Mouse (Mus musculus) retina, adult 2 months (tissue): Measurements from ENCODE around the gene Fam171a2.

Experiments
- DNase-seq: peaks from one replicate; pipeline ENCODE4 v3.0.0-alpha.2; 2012; ENCODE audit warnings: low read depth, low spot score

The Fam171a2 gene

GRCm38 (mm10) chr11:102453131-102453530 lies 5.6 kb upstream of the Fam171a2 start:
- no peak for DNase-seq

- no peak for DNase-seq
Measured at GRCm38 (mm10) chr11:102449043-102450008, 1.8 kb upstream of the Fam171a2 start.

- no peak for DNase-seq
Measured at GRCm38 (mm10) chr11:102448327-102448726, 845 bp upstream of the Fam171a2 start.

- no peak for DNase-seq
Measured at GRCm38 (mm10) chr11:102446581-102447461, 661 bp downstream of the Fam171a2 start.

GRCm38 (mm10) chr11:102445891-102446361 lies 1.6 kb downstream of the Fam171a2 start:
- DNase-seq = no peak

- DNase-seq = no peak
Measured at GRCm38 (mm10) chr11:102445264-102445890, 2.1 kb downstream of the Fam171a2 start.

GRCm38 (mm10) chr11:102444781-102445180 lies 2.7 kb downstream of the Fam171a2 start:
- no peak for DNase-seq

GRCm38 (mm10) chr11:102444321-102444720 lies 3.2 kb downstream of the Fam171a2 start:
- no peak for DNase-seq

- DNase-seq = no peak
Measured at GRCm38 (mm10) chr11:102443740-102444139, 3.7 kb downstream of the Fam171a2 start.

GRCm38 (mm10) chr11:102442089-102442488 lies 5.4 kb downstream of the Fam171a2 start:
- no peak for DNase-seq

- no peak for DNase-seq
Measured at GRCm38 (mm10) chr11:102441434-102441833, 6.0 kb downstream of the Fam171a2 start.

- no peak for DNase-seq
Measured at GRCm38 (mm10) chr11:102440255-102440654, 7.2 kb downstream of the Fam171a2 start.

GRCm38 (mm10) chr11:102439093-102440082 lies 8.1 kb downstream of the Fam171a2 start:
- DNase-seq = no peak

GRCm38 (mm10) chr11:102438212-102439092 lies 9.0 kb downstream of the Fam171a2 start:
- DNase-seq = no peak

GRCm38 (mm10) chr11:102437120-102438061 lies 10.1 kb downstream of the Fam171a2 start:
- no peak for DNase-seq

- DNase-seq = no peak
Measured at GRCm38 (mm10) chr11:102436471-102436790, 11.1 kb downstream of the Fam171a2 start.

GRCm38 (mm10) chr11:102435754-102436470 lies 11.6 kb downstream of the Fam171a2 start:
- no peak for DNase-seq
